Comparison of ENCODE assay signal across 18 mouse cellular contexts in genomic region chr3:141051685-141052084, GRCm38 (mm10).
DNase-seq lines count a peak whose midpoint lies in the region.
"Had no signal": no experiment of that assay in that cellular context is flagged by ENCODE, and none has a peak within 500 bp of the region (broad histone marks: within the 10 kb centered on the region; RNA-seq: fewer than 3 reads in every experiment).

No protein-coding gene starts in this region.

- DNase-seq in frontal cortex, adult 2 months (ENCODE audit: extremely low spot score in 1 of 2, low spot score in 1 of 2) = peak; percentile 2 to 35
- no peak for DNase-seq in frontal cortex, postnatal 25 days (ENCODE audit: low spot score in 2 of 2)
- DNase-seq in left cerebral cortex, postnatal 25 days (ENCODE audit: low spot score in 2 of 2) = peak; percentile 3 to 70
- no peak for DNase-seq in left cerebral cortex, adult 9 months (ENCODE audit: low spot score in 2 of 2)
- peak; percentile 70 for DNase-seq in brain, adult 2 months (ENCODE audit: low read depth, low spot score)
- no peak for DNase-seq in gastrocnemius, postnatal 36 days
- DNase-seq: adrenal gland, adult 2 months; adrenal gland, postnatal 14 days; B cell, adult 2 months; cerebellum, adult 11-12 months; cerebellum, adult 8-10 months; cerebellum, postnatal 10 days; cerebellum, postnatal 36 days; gastrocnemius, adult 2 months; gastrocnemius, postnatal 14 days; heart, adult 18-20 months; heart, postnatal 10 days; heart, postnatal 36 days had no signal

- intact Hi-C loops in left cerebral cortex, postnatal 25 days (cut with DNase I) = no loop called here
- intact Hi-C loops in gastrocnemius, postnatal 36 days (cut with DNase I) = no loop called here

Comparison
In these comparisons a context has a peak if more than half of its experiments do, and no peak if none do; other contexts are left out.
1. DNase-seq: peak in frontal cortex, adult 2 months (2 of 2), left cerebral cortex, postnatal 25 days (2 of 2) and brain, adult 2 months (single experiment); none in frontal cortex, postnatal 25 days (0 of 2), left cerebral cortex, adult 9 months (0 of 2) and gastrocnemius, postnatal 36 days (0 of 2).